Mouse (Mus musculus): ENCODE measurements around the gene Rabl6.

Rabl6 gene

GRCm38 (mm10) chr2:25607761-25608622 is at the start of gene Rabl6:
Gene Rabl6, minus strand, starts transcription at chr2:25608521.
- DNase-seq (ENCODE audit: extremely low read depth, low read depth, low spot score), result no peak

- no peak for DNase-seq (ENCODE audit: extremely low read depth, low read depth, low spot score)
Measured at GRCm38 (mm10) chr2:25657652-25658051, 49.3 kb upstream of the Rabl6 start, which contains the start of gene Lcn5. Gene Lcn5, plus strand, starts transcription at chr2:25657952.

- no peak for DNase-seq (ENCODE audit: extremely low read depth, low read depth, low spot score)
Measured at GRCm38 (mm10) chr2:25657246-25657645, 48.9 kb upstream of the Rabl6 start.

DNA sequence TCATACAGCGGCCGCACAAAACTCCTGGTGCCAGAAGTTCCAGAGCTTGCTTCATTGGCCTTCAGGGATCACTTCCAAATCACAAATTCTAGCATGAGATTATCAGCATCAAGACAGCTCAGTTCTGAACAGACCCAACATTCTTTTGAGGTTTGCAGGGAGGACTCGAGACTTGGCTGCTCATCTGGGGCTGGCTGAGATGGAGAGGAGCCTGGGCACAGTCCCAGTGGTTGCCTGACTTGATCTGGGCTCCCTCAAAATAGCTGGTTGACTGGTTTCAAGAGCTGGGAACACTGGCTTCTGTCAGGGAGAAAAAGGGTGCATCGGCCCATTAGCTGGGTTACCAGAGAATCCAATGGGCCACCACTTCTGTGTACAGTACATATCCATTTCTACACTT is 48.4 kb upstream of the Rabl6 start:
- DNase-seq (ENCODE audit: extremely low read depth, low read depth, low spot score), result no peak

DNA sequence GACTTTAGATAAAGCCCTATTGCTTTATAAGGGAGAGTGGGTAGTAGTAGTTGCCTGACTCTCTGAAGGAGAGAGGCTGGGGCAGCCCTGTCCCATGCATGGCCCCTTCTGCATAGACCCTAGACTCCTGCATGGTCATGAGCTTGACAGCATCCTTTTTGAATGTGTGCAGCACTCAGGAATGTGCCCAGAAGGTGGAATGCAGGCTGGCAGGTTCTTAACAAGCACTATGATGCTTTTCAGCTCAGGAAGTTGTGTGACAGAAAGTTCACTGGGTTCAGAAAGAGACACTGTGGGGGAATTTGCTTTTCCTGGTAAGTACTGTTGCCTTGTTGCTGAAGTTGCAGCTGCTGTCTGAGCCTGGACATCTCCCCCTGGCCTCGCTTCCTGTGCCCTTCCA is 46.2 kb upstream of the Rabl6 start:
- no peak for DNase-seq (ENCODE audit: extremely low read depth, low read depth, low spot score)

- DNase-seq (ENCODE audit: extremely low read depth, low read depth, low spot score), result no peak
Measured at GRCm38 (mm10) chr2:25652902-25653301, 44.6 kb upstream of the Rabl6 start, which contains the start of gene Lcn8. Gene Lcn8, plus strand, starts transcription at chr2:25653120.

DNA sequence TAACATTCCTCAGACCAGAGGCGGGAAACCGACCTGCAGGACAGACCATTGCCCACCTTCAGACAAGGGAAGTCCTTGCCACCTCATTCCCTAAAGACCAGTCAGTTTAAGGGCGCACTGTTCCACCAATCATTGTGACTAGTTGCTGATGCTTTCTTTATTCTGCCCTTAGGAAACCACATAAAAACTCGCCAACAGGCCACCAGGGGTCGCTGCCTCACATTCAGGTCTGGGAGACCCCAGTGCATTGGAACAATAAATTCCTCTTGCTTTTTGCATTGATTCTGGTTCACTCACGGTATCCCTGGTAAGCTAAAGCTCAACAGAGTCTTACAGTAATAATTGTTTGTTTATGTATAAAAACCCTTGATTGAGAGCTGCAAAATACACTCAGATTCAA is 31.6 kb upstream of the Rabl6 start:
- DNase-seq (ENCODE audit: extremely low read depth, low read depth, low spot score), result no peak

- DNase-seq (ENCODE audit: extremely low read depth, low read depth, low spot score), result no peak
Measured at GRCm38 (mm10) chr2:25634046-25634445, 25.7 kb upstream of the Rabl6 start.

DNA sequence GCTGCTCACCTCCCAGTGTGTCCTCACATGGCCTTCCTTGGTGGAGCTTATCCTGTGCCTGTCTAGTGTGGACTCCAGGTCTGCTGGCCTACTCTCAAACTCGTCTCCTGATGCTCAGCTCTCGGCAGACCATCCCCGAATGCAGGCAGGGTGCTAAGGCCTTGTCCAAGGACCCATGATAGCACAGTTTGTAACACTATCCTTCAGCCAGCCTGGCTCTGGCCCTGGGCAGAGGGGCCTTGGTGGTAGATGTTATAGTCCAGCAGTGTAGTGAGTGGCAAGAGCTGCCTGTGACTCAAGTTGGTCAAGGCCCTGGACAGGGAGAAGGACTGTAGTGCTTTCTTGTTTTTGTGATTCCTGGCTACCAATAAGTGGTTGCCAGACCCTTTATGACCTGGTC is 25.3 kb upstream of the Rabl6 start:
- no peak for DNase-seq (ENCODE audit: extremely low read depth, low read depth, low spot score)

DNA sequence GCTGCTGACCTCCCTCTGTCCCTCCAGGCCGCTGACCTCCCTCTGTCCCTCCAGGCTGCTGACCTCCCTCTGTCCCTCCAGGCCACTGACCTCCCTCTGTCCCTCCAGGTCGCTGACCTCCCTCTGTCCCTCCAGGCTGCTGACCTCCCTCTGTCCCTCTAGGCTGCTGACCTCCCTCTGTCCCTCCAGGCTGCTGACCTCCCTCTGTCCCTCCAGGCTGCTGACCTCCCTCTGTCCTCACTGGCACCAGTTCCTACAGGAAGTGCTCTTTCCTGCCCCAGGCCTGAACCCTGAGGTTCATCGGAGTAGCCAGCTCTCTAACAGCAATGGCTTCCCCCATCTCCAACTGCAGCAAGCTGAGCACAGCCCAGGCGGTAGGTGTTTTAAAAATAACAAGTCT is 20.4 kb upstream of the Rabl6 start:
- no peak for DNase-seq (ENCODE audit: extremely low read depth, low read depth, low spot score)

DNA sequence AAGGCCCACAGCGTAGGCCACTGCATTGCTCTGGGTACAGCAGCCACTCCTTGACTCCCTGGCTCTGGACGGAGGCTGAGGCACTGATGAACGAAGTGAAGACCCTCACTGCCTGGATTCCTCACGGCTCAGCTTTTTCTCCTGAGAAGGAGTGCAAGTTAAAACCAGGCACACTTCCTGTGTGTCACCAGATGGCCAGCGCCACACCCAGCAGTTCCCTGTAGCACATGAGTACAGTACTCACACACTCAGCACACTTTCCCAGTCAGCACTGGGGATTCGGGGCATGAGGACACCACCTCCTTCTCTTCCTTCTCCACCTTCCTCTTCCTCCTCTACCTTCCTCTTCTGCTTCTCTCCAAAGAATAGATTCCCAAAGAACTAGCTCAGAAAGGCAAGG is 19.5 kb upstream of the Rabl6 start, which contains the start of gene Fcna:
Fcna (minus strand) TSS at position 220 of the 400 bp plus-strand sequence.
- DNase-seq (ENCODE audit: extremely low read depth, low read depth, low spot score), result no peak

GRCm38 (mm10) chr2:25625986-25626385 is 17.7 kb upstream of the Rabl6 start:
- DNase-seq (ENCODE audit: extremely low read depth, low read depth, low spot score), result no peak

DNA sequence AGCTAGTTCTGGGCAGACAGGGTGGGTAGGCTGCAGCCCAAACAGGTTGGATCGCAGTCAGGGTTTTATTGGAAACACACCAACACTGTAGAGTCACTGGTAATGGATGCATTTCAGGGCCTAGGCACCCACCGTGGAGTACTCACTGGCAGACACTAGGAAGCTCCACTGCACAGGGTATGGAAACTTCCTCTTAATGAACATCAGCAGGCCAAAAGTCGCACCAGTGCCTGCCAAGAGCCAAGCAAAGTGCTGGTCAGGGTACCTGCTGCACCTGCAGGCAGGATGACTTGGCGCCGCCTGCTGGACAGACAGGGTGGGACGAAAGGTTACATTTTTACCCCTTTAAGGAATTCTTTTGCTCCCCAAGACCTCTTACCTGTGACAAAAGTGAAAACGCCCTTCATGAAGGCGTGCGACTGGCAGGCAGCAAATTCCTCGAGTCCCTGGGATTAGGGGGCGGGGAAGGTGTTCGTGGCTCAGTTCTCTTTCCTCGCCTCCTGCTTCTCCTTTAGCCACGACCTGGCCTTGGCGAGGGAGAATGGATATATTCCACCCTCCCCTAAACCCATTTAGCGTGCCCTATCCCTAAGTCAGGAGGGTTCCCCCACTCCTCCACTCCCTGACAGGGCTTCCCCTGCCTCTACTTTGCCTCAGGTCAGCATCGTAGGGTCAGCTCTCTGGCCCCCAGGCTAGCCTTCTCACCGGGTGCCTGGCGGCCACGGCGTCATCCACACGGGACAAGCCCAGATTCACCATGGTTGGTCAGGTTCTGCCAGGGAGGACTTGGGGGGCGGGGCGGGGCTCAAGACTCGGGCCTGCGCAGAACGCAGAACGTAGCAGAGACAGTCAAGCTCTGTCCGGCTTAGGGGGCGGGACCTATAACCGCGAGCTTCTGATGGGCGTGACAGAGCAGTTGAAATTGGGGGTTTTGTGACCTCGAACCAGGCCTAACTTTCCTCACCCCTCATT is 13.2 kb upstream of the Rabl6 start, which contains the start of gene Tmem141:
Tmem141 (minus strand) TSS at position 777 of the 972 bp plus-strand sequence.
- DNase-seq (ENCODE audit: extremely low read depth, low read depth, low spot score), result peak; percentile 13

- no peak for DNase-seq (ENCODE audit: extremely low read depth, low read depth, low spot score)
Measured at GRCm38 (mm10) chr2:25620852-25621228, 12.5 kb upstream of the Rabl6 start.

- no peak for DNase-seq (ENCODE audit: extremely low read depth, low read depth, low spot score)
Measured at GRCm38 (mm10) chr2:25620386-25620785, 12.1 kb upstream of the Rabl6 start.

DNA sequence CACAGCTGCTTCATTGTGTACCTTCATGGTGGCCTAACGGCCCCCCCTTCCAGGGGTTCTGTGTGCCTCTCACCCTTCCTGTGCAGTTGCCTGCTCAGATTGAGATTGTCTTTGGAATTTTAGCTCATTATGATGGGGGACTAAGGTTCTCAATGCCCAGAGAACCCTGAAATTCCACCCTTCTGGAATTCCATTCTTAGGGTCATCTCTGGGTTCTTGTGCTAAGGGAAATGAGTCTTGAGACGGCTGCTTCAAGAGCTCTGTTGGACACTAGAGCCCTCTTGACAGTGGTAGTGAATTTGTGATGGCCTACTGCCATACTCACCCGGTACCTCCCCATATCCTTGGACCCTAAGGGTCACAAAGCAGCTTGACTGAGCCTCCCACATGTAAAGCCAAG is 9.3 kb upstream of the Rabl6 start, which contains the start of gene Ccdc183:
Ccdc183 (minus strand) TSS at position 101 of the 400 bp plus-strand sequence.
- DNase-seq (ENCODE audit: extremely low read depth, low read depth, low spot score), result no peak

DNA sequence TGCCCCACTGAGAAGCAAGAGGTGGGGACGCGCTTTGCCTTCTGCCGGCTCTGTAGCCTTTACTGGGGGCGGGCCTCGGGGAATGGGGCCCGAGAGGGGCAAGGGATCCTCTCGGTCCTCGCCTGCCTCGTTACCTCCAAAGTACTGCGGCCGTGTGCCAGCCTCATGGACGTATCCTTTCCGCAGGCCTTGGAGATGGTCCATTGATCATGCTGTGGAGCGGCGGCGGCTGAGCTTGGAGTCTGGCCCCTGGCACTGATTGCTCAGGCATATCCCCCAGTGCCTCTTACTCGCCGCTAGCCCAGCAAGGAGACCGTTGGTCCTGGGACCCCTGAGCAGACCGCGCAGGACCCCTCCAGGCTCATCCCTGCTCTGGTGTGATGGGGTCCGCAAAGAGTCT is 8.1 kb upstream of the Rabl6 start:
- DNase-seq (ENCODE audit: extremely low read depth, low read depth, low spot score), result no peak

- DNase-seq (ENCODE audit: extremely low read depth, low read depth, low spot score), result no peak
Measured at GRCm38 (mm10) chr2:25608671-25609070, 350 bp upstream of the Rabl6 start.

GRCm38 (mm10) chr2:25602526-25602925 is 5.8 kb downstream of the Rabl6 start:
- no peak for DNase-seq (ENCODE audit: extremely low read depth, low read depth, low spot score)

GRCm38 (mm10) chr2:25600037-25600436 is 8.3 kb downstream of the Rabl6 start:
- no peak for DNase-seq (ENCODE audit: extremely low read depth, low read depth, low spot score)

DNA sequence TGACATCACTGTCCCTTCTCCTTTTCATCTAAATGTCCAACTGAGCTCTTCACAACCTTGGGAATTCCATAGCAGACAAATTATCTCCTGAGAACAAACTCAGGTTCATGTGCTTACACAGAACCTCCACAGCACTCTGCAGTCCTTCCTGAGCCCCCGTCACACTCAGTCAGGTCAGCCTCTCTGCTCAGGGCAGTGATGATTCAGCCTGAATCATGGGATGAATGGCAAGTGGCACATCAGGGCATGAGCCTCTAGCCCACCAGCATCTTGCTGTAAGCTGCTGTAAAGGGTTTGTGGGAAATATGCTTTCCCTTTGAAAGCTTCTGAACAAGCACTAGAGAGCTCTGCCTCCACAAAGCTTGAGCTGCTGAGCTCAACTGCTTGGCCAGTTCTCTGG is 9.6 kb downstream of the Rabl6 start:
- no peak for DNase-seq (ENCODE audit: extremely low read depth, low read depth, low spot score)

Measured in fat pad, adult 2 months (tissue).